Mouse (Mus musculus): ENCODE results near the gene Nme4.

Nme4 gene

DNA sequence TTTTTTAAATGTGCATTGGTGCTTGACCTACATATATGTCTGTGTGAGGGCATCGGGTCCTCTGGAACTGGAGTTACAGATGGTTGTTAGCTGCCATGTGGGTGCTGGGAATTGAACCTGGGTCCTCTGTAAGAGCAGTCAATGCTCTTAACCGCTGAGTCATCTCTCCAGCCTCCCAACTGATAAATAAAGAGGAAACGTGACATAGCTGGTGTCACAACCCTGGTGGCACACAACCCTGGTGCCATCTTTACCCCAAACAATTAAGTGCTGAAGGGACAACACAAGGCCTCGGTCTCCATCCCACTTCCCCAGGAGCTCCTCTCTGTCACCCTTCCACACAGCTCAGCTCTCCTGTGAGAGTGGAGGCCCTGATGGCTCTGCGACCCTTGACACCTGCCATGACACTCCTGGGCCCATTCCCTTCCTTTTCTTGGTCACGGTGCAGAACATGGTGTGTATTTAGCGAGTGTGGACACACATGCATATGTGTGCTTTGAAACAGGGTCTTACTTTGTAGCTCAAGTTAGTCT, 28.8 kb downstream of the Nme4 start:
- DNase-seq (ENCODE audit: low spot score): no peak

DNA sequence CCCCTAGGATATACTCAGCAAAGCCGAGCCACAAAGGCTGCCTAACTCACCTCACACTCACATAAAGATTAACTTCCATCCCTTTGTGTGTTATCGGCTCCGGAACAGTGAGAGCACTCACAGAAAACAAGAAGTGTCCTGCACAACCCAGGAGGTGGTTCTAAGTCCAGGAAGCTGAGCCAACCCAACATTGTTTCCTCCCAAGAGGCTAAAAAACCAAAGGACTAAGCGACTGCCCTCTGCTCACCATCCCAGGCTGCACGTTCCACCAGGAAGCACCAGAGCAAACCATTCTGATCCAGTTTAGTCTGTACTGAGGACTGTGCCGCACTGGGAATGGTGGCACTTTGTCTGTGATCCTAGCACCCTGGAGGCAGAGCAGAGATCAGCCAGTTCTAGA, 30.5 kb downstream of the Nme4 start:
- no peak for DNase-seq (ENCODE audit: low spot score)

DNA sequence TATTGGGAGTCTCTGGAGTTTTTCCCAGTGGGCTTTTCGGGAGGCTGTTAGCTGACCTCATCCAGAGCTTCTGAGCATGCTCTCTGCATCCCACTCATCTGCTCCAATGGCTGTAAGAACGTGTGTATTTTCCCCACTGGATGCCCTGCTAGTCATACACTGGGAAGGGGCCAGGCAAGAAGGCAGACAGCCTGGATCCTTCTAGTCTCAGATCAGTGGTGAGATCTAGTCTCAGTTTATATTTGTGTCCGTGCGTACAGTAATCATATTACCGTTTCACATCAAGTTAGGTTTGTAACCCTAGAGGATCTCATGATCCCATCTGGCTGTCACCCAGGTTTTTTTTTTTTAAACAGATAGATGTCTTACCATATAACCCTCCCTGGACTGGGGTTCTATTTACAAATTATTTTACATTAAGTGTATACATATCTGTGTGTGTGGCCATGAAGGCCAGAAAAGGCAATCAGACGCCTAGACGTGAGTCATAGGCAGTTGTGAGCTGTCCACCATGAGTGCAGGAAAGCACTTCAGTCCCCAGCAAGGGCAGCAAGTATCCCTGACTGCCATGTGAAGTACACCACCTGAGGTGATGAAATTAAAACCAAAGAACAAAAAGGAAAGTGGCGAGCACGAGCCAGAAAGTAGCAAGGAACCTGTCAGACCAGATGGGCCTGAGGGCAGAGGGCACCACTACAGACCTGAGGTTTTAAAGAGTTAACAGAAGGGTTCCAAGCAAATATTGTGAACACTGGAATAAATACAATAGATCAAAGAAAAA, 37.4 kb downstream of the Nme4 start:
- peak; percentile 65 for DNase-seq (ENCODE audit: low spot score)

DNA sequence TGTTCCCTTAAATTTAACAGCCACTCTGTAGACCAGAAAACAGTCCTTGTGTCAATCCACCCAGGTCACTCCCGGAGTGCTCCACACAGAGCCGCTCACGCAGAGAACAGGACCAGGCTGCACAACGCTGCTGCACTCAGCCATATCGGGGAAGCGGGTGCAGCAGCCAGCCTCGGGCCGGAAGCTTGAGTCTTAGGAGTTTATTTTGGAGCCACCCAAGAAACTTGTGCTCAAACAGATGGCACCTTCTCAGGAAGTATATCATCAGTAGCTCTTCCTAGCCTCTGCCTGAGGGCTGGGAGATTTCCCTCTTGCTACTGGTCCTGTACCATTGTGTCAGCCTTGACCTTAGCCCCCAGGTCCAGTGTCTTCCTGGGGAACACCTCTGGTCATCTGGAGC, 38.1 kb downstream of the Nme4 start:
- no peak for DNase-seq (ENCODE audit: low spot score)

DNA sequence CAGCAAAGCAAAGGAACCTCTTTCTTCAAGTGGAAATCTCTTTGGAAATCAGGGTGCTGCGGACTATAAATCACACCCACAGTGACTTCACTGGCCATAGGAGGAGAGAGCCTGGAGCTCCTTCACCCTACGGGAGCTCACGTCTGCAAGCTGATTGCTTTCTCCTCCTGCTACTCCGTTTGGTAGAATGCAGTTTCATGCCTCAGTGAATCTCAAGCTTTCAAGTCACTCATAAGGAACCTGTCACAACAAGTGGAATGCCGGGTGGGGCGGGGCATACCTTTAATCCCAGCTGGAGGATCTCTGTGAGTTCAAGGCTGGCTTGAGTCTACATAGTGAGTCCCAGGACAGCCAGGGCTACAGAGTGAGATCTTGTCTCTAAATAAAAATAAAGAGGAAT, 40.2 kb downstream of the Nme4 start:
- DNase-seq (ENCODE audit: low spot score): no peak

DNA sequence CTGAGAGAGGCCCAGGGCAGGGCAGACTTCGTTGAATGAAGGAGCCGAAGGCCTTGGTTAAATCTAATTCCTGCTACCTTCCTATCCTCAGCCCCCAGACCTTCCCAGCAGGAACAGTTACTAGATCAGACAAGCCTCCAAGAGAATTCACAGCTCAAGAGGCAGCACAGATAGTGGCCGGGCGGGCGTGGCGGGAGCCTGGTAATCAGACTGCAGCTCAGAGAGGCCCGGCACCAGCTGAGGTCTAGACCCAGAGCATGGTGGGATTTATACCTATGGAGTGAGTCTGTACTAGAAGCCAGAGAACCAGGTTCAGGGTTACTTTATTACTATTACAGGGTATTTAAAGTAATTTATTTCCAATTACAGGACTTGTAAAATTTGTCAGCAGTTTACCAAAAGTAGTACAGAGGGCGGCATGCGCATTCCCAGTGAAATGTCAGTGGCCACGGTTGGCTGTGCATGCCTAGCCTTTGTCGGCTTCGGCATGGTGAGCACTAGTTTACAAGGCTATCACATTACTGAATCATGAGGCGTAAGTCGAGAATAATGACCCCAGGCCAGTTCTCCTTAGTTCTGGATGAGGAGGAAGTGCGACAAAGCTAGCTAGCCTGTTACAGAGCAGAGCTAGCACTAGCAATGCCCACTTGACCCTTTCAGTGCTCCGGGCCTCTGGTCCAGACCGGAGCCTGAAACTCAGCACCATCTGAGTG, 41.1 kb downstream of the Nme4 start:
- no peak for DNase-seq (ENCODE audit: low spot score)

DNA sequence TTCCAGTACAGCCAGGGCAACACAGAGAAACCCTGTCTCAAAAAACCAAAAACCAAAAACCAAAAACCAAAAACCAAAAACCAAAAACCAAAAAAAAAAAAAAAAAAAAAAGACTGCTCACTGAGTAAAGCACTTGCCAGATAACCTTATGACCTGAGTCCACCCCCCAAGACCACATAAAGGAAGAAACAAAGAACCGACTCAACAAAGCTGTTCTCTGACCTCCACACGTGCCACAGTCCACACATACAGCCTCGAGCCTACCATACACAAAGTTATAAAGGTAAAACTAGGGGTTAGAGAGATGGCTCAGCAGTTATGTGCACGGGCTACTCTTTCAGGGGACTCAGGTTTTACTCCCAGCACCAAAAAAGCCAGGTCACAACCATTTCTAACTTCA, 42.7 kb downstream of the Nme4 start:
- no peak for DNase-seq (ENCODE audit: low spot score)

DNA sequence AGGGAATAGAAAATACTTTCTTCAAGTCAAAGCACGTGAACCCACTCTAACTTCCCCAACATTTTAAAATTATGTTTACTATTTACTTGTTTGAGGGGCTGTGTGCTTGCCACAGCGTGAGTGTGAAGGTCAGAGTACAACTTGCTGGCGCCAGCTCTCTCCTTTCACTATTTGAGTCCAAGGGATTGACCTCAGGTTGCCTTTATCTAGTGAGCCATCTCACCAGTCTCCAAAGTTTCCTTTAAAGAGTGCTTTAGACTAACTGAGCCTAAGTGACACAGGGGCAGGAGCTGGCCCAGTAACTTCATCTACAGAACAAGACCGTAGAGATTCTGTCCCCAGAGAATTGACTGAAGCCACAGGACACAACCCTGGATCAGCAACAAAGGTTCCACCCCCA, 43.3 kb downstream of the Nme4 start:
- DNase-seq (ENCODE audit: low spot score): no peak

DNA sequence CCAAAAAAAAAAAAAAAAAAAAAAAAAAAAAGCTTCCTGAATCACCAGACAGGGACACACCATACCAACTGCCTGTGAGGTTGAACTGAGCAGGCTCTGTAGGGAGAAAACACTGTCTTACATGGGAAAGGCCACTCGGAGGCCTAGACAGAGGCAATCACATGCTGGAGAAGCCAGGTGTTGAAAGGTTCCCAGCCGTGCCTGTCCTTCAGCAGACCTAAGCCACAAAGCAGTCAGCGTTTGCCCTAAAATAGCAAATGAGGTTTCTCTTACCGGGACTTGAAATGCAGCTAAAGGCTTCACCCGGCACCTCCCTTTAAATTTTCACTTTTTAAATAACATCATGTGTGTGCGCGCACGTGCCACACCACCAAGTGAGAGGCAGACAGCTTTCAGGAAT, 47.3 kb downstream of the Nme4 start:
- DNase-seq (ENCODE audit: low spot score): no peak

DNA sequence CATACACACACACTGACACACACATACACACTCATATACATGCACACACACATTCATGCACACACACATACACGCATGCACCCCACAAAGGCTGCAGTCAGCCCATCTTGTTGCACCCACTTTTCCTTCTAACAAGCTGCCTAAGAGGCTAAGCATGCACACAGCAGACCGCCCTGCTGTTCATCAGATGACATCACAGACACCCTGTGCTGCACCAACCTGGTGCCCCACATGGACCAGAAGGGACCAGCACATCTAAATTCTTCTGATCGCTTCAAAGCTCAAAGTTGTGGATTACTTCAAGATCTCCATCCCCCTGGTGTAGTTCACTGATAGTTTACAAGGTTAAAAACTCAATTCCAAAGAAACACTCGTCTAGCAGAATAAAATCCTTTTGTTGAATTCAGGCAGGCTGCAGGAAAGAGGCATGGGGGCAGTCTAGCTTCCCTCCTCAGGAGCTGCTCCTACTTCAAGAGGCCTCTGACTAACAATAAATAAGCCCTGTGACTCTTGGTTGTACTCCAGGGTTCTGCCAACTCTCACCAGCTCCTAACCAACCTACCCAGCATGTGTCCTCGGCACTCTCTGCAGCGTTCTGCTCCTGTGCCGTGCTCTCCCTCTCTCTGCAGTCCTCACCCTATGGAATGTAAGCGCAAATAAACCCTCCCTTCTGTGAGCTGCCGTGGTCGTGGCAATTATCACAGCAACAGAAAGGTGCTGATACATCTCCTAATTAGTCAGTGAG, 49.0 kb downstream of the Nme4 start:
- no peak for DNase-seq (ENCODE audit: low spot score)

DNA sequence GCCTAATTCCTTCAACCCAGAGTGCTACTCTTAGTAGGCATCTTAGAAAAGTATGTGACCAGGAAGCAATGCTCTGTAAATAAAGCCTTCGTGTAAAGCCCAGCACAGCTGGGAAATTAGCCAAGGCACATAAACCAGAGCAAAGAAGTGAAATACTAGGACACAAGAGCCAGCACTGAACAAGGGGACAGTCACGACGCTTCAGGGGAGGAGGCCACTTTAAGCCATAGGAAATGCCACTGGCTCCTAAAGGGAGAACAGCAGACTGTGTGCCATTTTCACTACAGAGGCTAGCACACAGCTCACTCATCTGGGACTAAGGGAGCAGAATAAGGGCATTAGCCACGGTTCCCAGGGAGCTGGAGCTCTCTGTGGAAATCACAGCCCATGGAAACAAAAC, 50.1 kb downstream of the Nme4 start:
- DNase-seq (ENCODE audit: low spot score): peak; percentile 10

DNA sequence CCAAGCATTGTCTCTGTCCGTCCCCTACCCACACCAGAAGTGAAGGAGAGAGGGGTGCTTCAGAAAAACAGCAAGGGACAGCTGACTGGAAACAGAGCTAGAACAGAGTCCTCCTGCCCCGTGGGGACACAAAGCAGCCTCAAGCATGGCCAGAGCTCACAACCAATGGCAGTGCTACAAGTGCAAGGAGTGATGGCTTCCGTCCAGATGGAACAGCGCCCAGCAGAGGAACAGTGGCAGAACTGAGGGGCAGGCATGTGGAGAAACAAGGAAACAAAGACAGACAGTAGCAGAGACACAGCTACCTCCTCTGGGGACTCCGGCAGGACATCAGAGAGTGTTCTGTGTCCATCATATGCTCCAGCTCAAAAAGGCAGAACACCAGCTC, 52.2 kb downstream of the Nme4 start:
- peak; percentile 56 for DNase-seq (ENCODE audit: low spot score)

DNA sequence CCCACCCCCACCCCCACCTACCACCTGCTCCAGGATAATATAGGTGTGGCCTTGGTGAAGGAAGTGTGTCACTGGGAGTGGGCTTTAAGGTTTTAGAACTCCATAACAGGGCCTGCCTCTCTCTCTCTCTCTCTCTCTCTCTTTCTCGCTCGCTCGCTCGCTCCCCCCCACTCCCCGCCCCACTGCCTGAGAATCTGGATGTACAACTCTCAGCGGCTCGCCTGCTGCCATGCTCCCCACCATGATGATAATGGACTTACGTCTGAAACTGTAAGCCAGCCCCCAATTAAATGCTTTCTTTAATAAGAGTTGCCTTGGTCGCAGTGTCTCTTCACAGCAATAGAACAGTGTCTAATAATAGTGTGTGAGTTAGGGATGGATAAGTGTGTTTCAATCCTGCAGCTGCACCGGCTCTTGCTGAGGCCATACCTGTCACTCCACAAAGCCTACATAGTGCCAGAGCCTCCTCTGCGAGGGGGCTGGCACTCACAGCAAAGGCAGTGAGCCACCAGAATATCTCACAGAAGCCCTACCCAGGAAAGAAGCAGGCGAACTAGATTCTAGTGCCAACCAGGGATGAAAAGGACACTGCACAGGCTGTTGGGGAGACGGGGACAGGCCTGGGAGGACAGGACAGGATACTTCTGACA, 52.7 kb downstream of the Nme4 start:
- no peak for DNase-seq (ENCODE audit: low spot score)
